Mouse (Mus musculus) CH12.LX (cell line): ENCODE data around the gene Psmc5. TPM values are rescaled to one million over a fixed set of nuclear protein-coding genes. Genes with fewer than 3 reads are reported as not detected.

Experiments
- DNase-seq: peaks from one replicate; pipeline ENCODE4 v3.0.0-alpha.2; 2013; ENCODE audit errors: extremely low read depth
- H3K27ac ChIP-seq: 2 replicates; pipeline ENCODE4 v1.5.1; 2012; ENCODE audit warnings: low read depth, mild to moderate bottlenecking, control low read depth, moderate library complexity; ENCODE audit not compliant: insufficient read depth
- H3K27me3 ChIP-seq: replicated peaks from 2 replicates; pipeline ENCODE3; 2012; ENCODE audit warnings: inconsistent platforms
- H3K36me3 ChIP-seq, 2 experiments: replicated peaks in 1 of 2; 2 replicates each; pipeline versions ENCODE3 to v1.6.1; 2012; ENCODE audit warnings: inconsistent platforms in 1 of 2, low read length in 1 of 2, mild to moderate bottlenecking in 1 of 2, mixed read lengths in 1 of 2, moderate library complexity in 1 of 2; ENCODE audit not compliant: control insufficient read depth in 1 of 2, insufficient read depth in 1 of 2
- H3K4me1 ChIP-seq, 2 experiments: 2 replicates each; pipeline ENCODE4 v1.6.1; 2012; ENCODE audit warnings: inconsistent platforms in 1 of 2, moderate library complexity in 1 of 2; ENCODE audit not compliant: insufficient read depth in 2 of 2, control insufficient read depth in 1 of 2
- H3K4me2 ChIP-seq: 2 replicates; pipeline ENCODE4 v1.6.1; 2012; ENCODE audit warnings: low read depth, mild to moderate bottlenecking, control low read depth; ENCODE audit not compliant: poor library complexity, insufficient read depth, severe bottlenecking
- H3K4me3 ChIP-seq, 3 experiments: fragments of 150-350 bp in 1 of 3; sonication (generic) in 1 of 3; replicated peaks in 1 of 3; 2 replicates each; pipeline versions ENCODE3 to v1.5.1; 2011 to 2012; ENCODE audit warnings: low read depth in 2 of 3, low read length in 2 of 3, mild to moderate bottlenecking in 2 of 3, moderate library complexity in 2 of 3, control low read depth in 1 of 3, improper control_type of control experiment in 1 of 3, inconsistent platforms in 1 of 3, mixed read lengths in 1 of 3; ENCODE audit not compliant: poor library complexity in 1 of 3
- H3K79me2 ChIP-seq: replicated peaks from 2 replicates; pipeline ENCODE4 v1.6.1; 2012; ENCODE audit warnings: mild to moderate bottlenecking, moderate library complexity; ENCODE audit not compliant: control insufficient read depth, poor library complexity, insufficient read depth, severe bottlenecking; ENCODE audit errors: extremely low read depth
- H3K9ac ChIP-seq: 2 replicates; pipeline ENCODE4 v1.6.1; 2012; ENCODE audit warnings: low read depth, mild to moderate bottlenecking, control low read depth, moderate library complexity; ENCODE audit not compliant: insufficient read depth
- H3K9me3 ChIP-seq: replicated peaks from 2 replicates; pipeline ENCODE3; 2012; ENCODE audit warnings: low read length, inconsistent platforms, mixed read lengths
- CHD1 ChIP-seq: IDR thresholded peaks from 2 replicates; pipeline ENCODE4 v1.6.1; 2012; ENCODE audit warnings: low read depth, low read length, improper control_type of control experiment, inconsistent platforms
- CTCF ChIP-seq, 2 experiments: IDR thresholded peaks in 1 of 2; conservative IDR thresholded peaks in 1 of 2; 2 replicates each; pipeline ENCODE4 v1.5.1; 2011 to 2012; ENCODE audit warnings: low read depth in 2 of 2, low read length in 2 of 2, improper control_type of control experiment in 1 of 2, inconsistent platforms in 1 of 2, mild to moderate bottlenecking in 1 of 2, moderate library complexity in 1 of 2
- E2F4 ChIP-seq: IDR thresholded peaks from 2 replicates; pipeline ENCODE4 v1.6.1; 2011; ENCODE audit warnings: low read depth, low read length, improper control_type of control experiment; ENCODE audit not compliant: insufficient replicate concordance
- ELF1 ChIP-seq: IDR thresholded peaks from 2 replicates; pipeline ENCODE4 v1.6.1; 2014; ENCODE audit warnings: low read depth, mild to moderate bottlenecking, inconsistent platforms, low read length, improper control_type of control experiment
- EP300 ChIP-seq: IDR thresholded peaks from 2 replicates; pipeline ENCODE4 v1.6.1; 2011; ENCODE audit warnings: low read length, improper control_type of control experiment
- HCFC1 ChIP-seq: IDR thresholded peaks from 2 replicates; pipeline ENCODE4 v1.6.1; 2012; ENCODE audit warnings: low read depth, mild to moderate bottlenecking, inconsistent platforms, low read length, improper control_type of control experiment
- IRF4 ChIP-seq: IDR thresholded peaks from 2 replicates; pipeline ENCODE4 v1.6.1; 2014; ENCODE audit warnings: low read depth, mild to moderate bottlenecking, inconsistent platforms, low read length, improper control_type of control experiment
- JUN ChIP-seq: IDR thresholded peaks from 2 replicates; pipeline ENCODE4 v1.6.1; 2011; ENCODE audit warnings: low read depth, mild to moderate bottlenecking, low read length, improper control_type of control experiment, moderate library complexity; ENCODE audit not compliant: insufficient read depth
- KAT2A ChIP-seq: IDR thresholded peaks from 2 replicates; pipeline ENCODE4 v1.6.1; 2012; ENCODE audit warnings: low read length, improper control_type of control experiment, inconsistent platforms; ENCODE audit not compliant: insufficient replicate concordance
- MAZ ChIP-seq: IDR thresholded peaks from 2 replicates; pipeline ENCODE4 v1.6.1; 2012; ENCODE audit warnings: low read depth, mild to moderate bottlenecking, inconsistent platforms, low read length, improper control_type of control experiment, moderate library complexity
- NELFE ChIP-seq: IDR thresholded peaks from 2 replicates; pipeline ENCODE4 v1.6.1; 2011; ENCODE audit warnings: low read depth, low read length, improper control_type of control experiment
- NRF1 ChIP-seq: IDR thresholded peaks from 2 replicates; pipeline ENCODE4 v1.6.1; 2014; ENCODE audit warnings: low read depth, mild to moderate bottlenecking, inconsistent platforms, low read length, improper control_type of control experiment, moderate library complexity
- PAX5 ChIP-seq: IDR thresholded peaks from 2 replicates; pipeline ENCODE4 v1.6.1; 2012; ENCODE audit warnings: low read length, inconsistent platforms, mixed read lengths
- POLR2A ChIP-seq: IDR thresholded peaks from 2 replicates; pipeline ENCODE4 v1.6.1; 2011; ENCODE audit warnings: low read depth, mild to moderate bottlenecking, improper control_type of control experiment, low read length
- RAD21 ChIP-seq: IDR thresholded peaks from 2 replicates; pipeline ENCODE4 v1.6.1; 2011; ENCODE audit warnings: low read depth, mild to moderate bottlenecking, low read length, improper control_type of control experiment, moderate library complexity
- RCOR1 ChIP-seq: conservative IDR thresholded peaks from 2 replicates; pipeline ENCODE4 v1.6.1; 2012; ENCODE audit warnings: low read depth, mild to moderate bottlenecking, inconsistent platforms, low read length, improper control_type of control experiment
- SIN3A ChIP-seq: IDR thresholded peaks from 2 replicates; pipeline ENCODE4 v1.6.1; 2012; ENCODE audit warnings: low read length, improper control_type of control experiment, inconsistent platforms
- SMC3 ChIP-seq: IDR thresholded peaks from 2 replicates; pipeline ENCODE4 v1.6.1; 2011; ENCODE audit warnings: low read depth, low read length, improper control_type of control experiment
- TCF12 ChIP-seq: IDR thresholded peaks from 2 replicates; pipeline ENCODE4 v1.6.1; 2014; ENCODE audit warnings: low read depth, mild to moderate bottlenecking, inconsistent platforms, low read length, improper control_type of control experiment
- ZC3H11A ChIP-seq: IDR thresholded peaks from 2 replicates; pipeline ENCODE4 v1.6.1; 2012; ENCODE audit warnings: low read depth, mild to moderate bottlenecking, inconsistent platforms, low read length, improper control_type of control experiment
- ZKSCAN1 ChIP-seq: IDR thresholded peaks from 2 replicates; pipeline ENCODE4 v1.6.1; 2012; ENCODE audit warnings: low read depth, inconsistent platforms, low read length, improper control_type of control experiment, borderline replicate concordance
- ZMIZ1 ChIP-seq: IDR thresholded peaks from 2 replicates; pipeline ENCODE4 v1.6.1; 2012; ENCODE audit warnings: low read depth, mild to moderate bottlenecking, inconsistent platforms, low read length, improper control_type of control experiment
- dilution Hi-C: fragments of 300-500 bp; cut with MboI; formaldehyde crosslinking; loops from 2 replicates; pipeline ENCODE4 v1.14.3; 2020; ENCODE audit warnings: low sequenced_read_pairs; ENCODE audit not compliant: extremely low pct_unique_long_range_greater_than_20kb, extremely low pct_ligation_motif_present
- in situ Hi-C: fragments of 300-500 bp; cut with MboI; formaldehyde crosslinking; loops from 3 replicates; pipeline ENCODE4 v1.14.3; 2019; ENCODE audit warnings: low sequenced_read_pairs, low pct_ligation_motif_present, low pct_unique_long_range_greater_than_20kb, mixed read lengths
- polyA plus RNA-seq: library from polyadenylated mRNA; unstranded; fragments of >175 nt; gene quantifications from 2 replicates; pipeline ENCODE4 v1.2.1, GENCODE M21; 2012; ENCODE audit warnings: low read depth; ENCODE audit not compliant: insufficient read length
- total RNA-seq, 2 experiments: library from RNA; depleted of rRNA; stranded (reverse); fragments of 300-350 nt in 1 of 2; fragments of >200 nt in 1 of 2; gene quantifications; 2 replicates each; pipeline ENCODE4 v1.2.3; 2012 to 2014

The Psmc5 gene
- total and polyA plus RNA-seq, 3 experiments: 139 to 344 (median 250) TPM

DNA sequence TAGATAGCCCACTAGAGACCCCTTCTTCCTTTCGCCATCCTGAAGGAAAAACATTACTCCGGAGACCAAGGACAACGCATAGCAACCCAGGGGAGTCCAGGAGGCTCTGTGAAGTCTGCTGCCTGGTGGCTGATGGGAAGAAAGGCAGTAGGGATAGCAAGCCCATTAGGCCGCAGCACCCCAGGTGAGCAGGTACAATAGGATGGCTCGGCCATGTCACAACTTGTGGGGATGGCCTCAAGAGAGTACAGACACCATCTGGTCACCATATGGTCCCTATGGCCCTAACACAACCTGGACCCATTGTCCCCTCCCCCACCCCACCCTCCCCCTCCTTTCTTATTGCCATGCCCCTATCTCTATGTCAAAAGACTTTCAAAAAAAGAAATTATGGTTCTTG lies 11.9 kb downstream of the Psmc5 start:
- Histone ChIP-seq H3K36me3 (peaks cover 50 to 64% of the 10 kb centered on the region in 2 experiments), H3K79me2 (peaks cover 40% of the 10 kb centered on the region), H3K9ac (no peak overlapping the region), H3K4me1 (peaks cover 15 to 57% of the 10 kb centered on the region in 2 experiments), H3K27ac (no peak overlapping the region), H3K27me3 (no peaks in the 10 kb centered on the region), H3K4me3 (no peak overlapping the region), H3K4me2 (no peak overlapping the region), H3K9me3 (no peaks in the 10 kb centered on the region)
- in situ Hi-C loops: no loop called here
- no peak for TF ChIP-seq KAT2A
- no peak for TF ChIP-seq RCOR1
- TF ChIP-seq ZMIZ1: no peak
- no peak for TF ChIP-seq CHD1
- TF ChIP-seq TCF12: no peak
- TF ChIP-seq E2F4: no peak
- TF ChIP-seq CTCF (conservative IDR thresholded peaks at IDR 0.05 in 1 of 2, IDR thresholded peaks at IDR 0.05 in 1 of 2; ENCODE audit: low read depth in 2 of 2, low read length in 2 of 2): no peak
- TF ChIP-seq EP300: no peak
- no peak for TF ChIP-seq ZC3H11A
- TF ChIP-seq NRF1: no peak
- TF ChIP-seq PAX5: no peak
- TF ChIP-seq POLR2A: no peak
- TF ChIP-seq ELF1: no peak
- TF ChIP-seq IRF4: no peak
- TF ChIP-seq RAD21: no peak
- no peak for TF ChIP-seq ZKSCAN1
- TF ChIP-seq MAZ: no peak
- no peak for TF ChIP-seq HCFC1
- no peak for TF ChIP-seq NELFE
- TF ChIP-seq JUN: no peak
- dilution Hi-C loops: no loop called here
- DNase-seq: no peak

DNA sequence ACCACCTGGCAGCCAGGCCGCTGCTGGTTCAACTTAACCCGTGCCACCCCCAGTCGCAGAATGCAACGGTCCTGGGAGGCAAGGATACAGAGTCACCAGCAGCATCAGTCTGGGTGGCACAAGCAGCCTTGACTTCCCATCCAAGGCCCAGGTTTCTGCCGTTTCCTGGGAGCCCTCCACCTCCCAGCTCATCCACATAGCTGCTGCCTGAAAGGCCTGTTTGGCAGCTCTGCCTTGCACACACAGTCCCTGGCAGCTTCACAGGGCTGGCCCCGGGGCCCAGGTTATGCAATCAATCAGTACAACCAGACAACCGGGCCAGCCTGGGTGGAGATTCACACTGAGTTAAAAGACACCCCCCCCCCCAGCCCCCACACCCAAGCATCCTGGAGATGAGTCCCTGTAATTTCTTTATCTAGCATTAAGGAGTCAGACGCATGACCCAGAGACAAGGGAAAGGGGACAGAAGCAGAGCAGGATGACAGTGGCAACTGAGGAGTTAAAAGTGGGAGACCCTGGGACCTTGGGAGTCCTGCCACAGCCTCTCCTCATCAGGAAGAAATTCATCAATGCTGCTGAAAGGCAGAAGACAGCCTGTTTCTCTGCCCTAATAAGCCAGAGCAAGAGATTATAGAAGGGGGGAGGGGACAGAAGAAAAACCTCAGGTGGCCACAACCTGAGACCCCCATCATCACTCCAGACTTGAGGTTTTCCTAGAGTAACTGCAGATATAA lies 12.5 kb downstream of the Psmc5 start:
- Histone ChIP-seq H3K4me3 (no peak overlapping the region), H3K27ac (no peak overlapping the region)

More for the DNA sequence above, 12.5 kb downstream of the Psmc5 start:
- dilution Hi-C loops: no loop called here
- 0 out of 2 replicates have a peak overlapping the region, but pooled peaks have one; percentile 2 for H3K4me2 ChIP-seq
- DNase-seq: no peak
- TF ChIP-seq JUN (no peak), SIN3A (peak; percentile 11; the same call in 1 of the 2 replicates), SMC3 (no peak)
- TF ChIP-seq, all 38 proteins: peak for 1
- Histone ChIP-seq H3K27me3 (no peaks in the 10 kb centered on the region), H3K9ac (no peak overlapping the region), H3K9me3 (no peaks in the 10 kb centered on the region), H3K36me3 (peaks cover 44 to 58% of the 10 kb centered on the region in 2 experiments), H3K79me2 (peaks cover 40% of the 10 kb centered on the region), H3K4me1 (peaks cover 15 to 57% of the 10 kb centered on the region in 2 experiments)
- in situ Hi-C loops: no loop called here
